Mouse (Mus musculus) neutrophil, adult 65 days (primary cell): ENCODE measurements around the gene Olfr1089. TPM values are rescaled to one million over a fixed set of nuclear protein-coding genes. Genes with fewer than 3 reads are reported as not detected.

ENCODE experiments used
- total RNA-seq: library from RNA; stranded (reverse); gene quantifications from 2 replicates; pipeline ENCODE4 v1.2.4, GENCODE M21; 2023

The Olfr1089 gene
- total RNA-seq = not detected in 2 replicates

GRCm38 (mm10) chr2:86733601-86734000 lies at the start of gene Olfr1089:
Olfr1089 (minus strand) TSS chr2:86733701.

GRCm38 (mm10) chr2:86782179-86782578 lies 48.7 kb upstream of the Olfr1089 start, which contains the start of gene Olfr1093:
Olfr1093 (plus strand) TSS chr2:86782479.

GRCm38 (mm10) chr2:86758893-86759292 lies 25.4 kb upstream of the Olfr1089 start, which contains the start of gene Olfr1090:
Olfr1090 (minus strand) TSS chr2:86758993.

GRCm38 (mm10) chr2:86698295-86698694 lies 35.2 kb downstream of the Olfr1089 start, which contains the start of gene Olfr1087:
Olfr1087 (minus strand) TSS chr2:86698395.

Other genes with a start within 250 kb of the Olfr1089 start
- gene Olfr228, start 246.3 kb downstream of the Olfr1089 start, total RNA-seq = not detected in 2 replicates
- not detected in 2 replicates for gene Olfr1076, start 225.2 kb downstream of the Olfr1089 start, total RNA-seq
- gene Olfr1079, start 191.2 kb downstream of the Olfr1089 start, total RNA-seq = not detected in 2 replicates
- gene Olfr1080, start 175.5 kb downstream of the Olfr1089 start, total RNA-seq = not detected in 2 replicates
- not detected in 2 replicates for gene Olfr1082, start 134.7 kb downstream of the Olfr1089 start, total RNA-seq
- gene Olfr1084, start 94.0 kb downstream of the Olfr1089 start, total RNA-seq = not detected in 2 replicates
- not detected in 2 replicates for gene Olfr1085, start 71.7 kb downstream of the Olfr1089 start, total RNA-seq
- not detected in 2 replicates for gene Olfr1086, start 53.6 kb downstream of the Olfr1089 start, total RNA-seq
- not detected in 2 replicates for gene Olfr1087, start 35.3 kb downstream of the Olfr1089 start, total RNA-seq
- not detected in 2 replicates for gene Olfr1090, start 25.3 kb upstream of the Olfr1089 start, total RNA-seq
- gene Olfr1093, start 48.8 kb upstream of the Olfr1089 start, total RNA-seq = not detected in 2 replicates
- not detected in 2 replicates for gene Olfr141, start 76.3 kb upstream of the Olfr1089 start, total RNA-seq
- gene Olfr1094, start 91.0 kb upstream of the Olfr1089 start, total RNA-seq = not detected in 2 replicates
- not detected in 2 replicates for gene Olfr1095, start 118.0 kb upstream of the Olfr1089 start, total RNA-seq
- not detected in 2 replicates for gene Gm13723, start 141.1 kb upstream of the Olfr1089 start, total RNA-seq
- not detected in 2 replicates for gene Olfr1097, start 158.5 kb upstream of the Olfr1089 start, total RNA-seq
- gene Olfr1098, start 190.8 kb upstream of the Olfr1089 start, total RNA-seq = not detected in 2 replicates
- gene Olfr1099, start 227.0 kb upstream of the Olfr1089 start, total RNA-seq = not detected in 2 replicates
- not detected in 2 replicates for gene Olfr1100, start 246.3 kb upstream of the Olfr1089 start, total RNA-seq